Mouse (Mus musculus) 3134 (cell line): ENCODE measurements at regions not wholly inside any gene's neighbourhood (a gene's known extent, or its start where the extent isn't known, plus 50 kb on each side); places are given as distances from the start of the nearest gene placed in this dataset.
"Not testable (repeated sequence)": the region's sequence is repeated elsewhere in the genome, so short reads cannot be mapped to it uniquely, and the experiment has no call there.

ENCODE experiments used
- DNase-seq: peaks from one replicate; pipeline ENCODE4 v3.0.0-alpha.2; 2011; ENCODE audit warnings: low spot score; ENCODE audit not compliant: insufficient read length; ENCODE audit errors: extremely low read depth

GRCm38 (mm10) chr4:153805727-153806126, 151.3 kb upstream of the A430005L14Rik start:
- no peak for DNase-seq

- DNase-seq, result no peak
Observed at GRCm38 (mm10) chr4:153806180-153806692, 150.8 kb upstream of the A430005L14Rik start.

- DNase-seq, result no peak
Observed at GRCm38 (mm10) chr4:153806820-153807436, 150.1 kb upstream of the A430005L14Rik start.

- no peak for DNase-seq
Observed at GRCm38 (mm10) chr4:153812866-153813265, 144.2 kb upstream of the A430005L14Rik start.

- no peak for DNase-seq
Observed at GRCm38 (mm10) chr4:153827914-153828313, 129.1 kb upstream of the A430005L14Rik start.

- DNase-seq, result no peak
Observed at GRCm38 (mm10) chr4:153829766-153830165, 127.3 kb upstream of the A430005L14Rik start.

- no peak for DNase-seq
Observed at GRCm38 (mm10) chr4:153830491-153830890, 126.5 kb upstream of the A430005L14Rik start.

GRCm38 (mm10) chr4:153831251-153831650, 125.8 kb upstream of the A430005L14Rik start:
- DNase-seq, result not testable (repeated sequence)

GRCm38 (mm10) chr4:153832151-153832550, 124.9 kb upstream of the A430005L14Rik start:
- no peak for DNase-seq

GRCm38 (mm10) chr4:153844766-153845165, 112.3 kb upstream of the A430005L14Rik start:
- no peak for DNase-seq

- no peak for DNase-seq
Observed at GRCm38 (mm10) chr4:153848274-153848673, 108.8 kb upstream of the A430005L14Rik start.

GRCm38 (mm10) chr4:153850186-153850585, 106.9 kb upstream of the A430005L14Rik start:
- DNase-seq, result no peak

- no peak for DNase-seq
Observed at GRCm38 (mm10) chr4:153854084-153854747, 102.8 kb upstream of the A430005L14Rik start.

GRCm38 (mm10) chr4:153854748-153855092, 102.3 kb upstream of the A430005L14Rik start:
- no peak for DNase-seq

- DNase-seq, result no peak
Observed at GRCm38 (mm10) chr4:153861420-153861819, 95.6 kb upstream of the A430005L14Rik start.

- peak; percentile 12 for DNase-seq
Observed at GRCm38 (mm10) chr4:153862121-153862660, 94.8 kb upstream of the A430005L14Rik start.

GRCm38 (mm10) chr4:153872346-153872745, 84.7 kb upstream of the A430005L14Rik start:
- DNase-seq, result no peak

GRCm38 (mm10) chr4:153875036-153875435, 82.0 kb upstream of the A430005L14Rik start:
- DNase-seq, result not testable (repeated sequence)

- no peak for DNase-seq
Observed at GRCm38 (mm10) chr4:153876954-153877642, 79.9 kb upstream of the A430005L14Rik start.

GRCm38 (mm10) chr4:153883057-153883456, 74.0 kb upstream of the A430005L14Rik start:
- DNase-seq, result no peak

- no peak for DNase-seq
Observed at GRCm38 (mm10) chr4:153884044-153884443, 73.0 kb upstream of the A430005L14Rik start.
